Mouse (Mus musculus): Measurements from ENCODE around the gene Gpr39. TPM values are rescaled to one million over a fixed set of nuclear protein-coding genes. Genes with fewer than 3 reads are reported as not detected.

The Gpr39 gene
- polyA plus RNA-seq, 1 experiment: 7.6 TPM

- TF ChIP-seq CTCF (IDR thresholded peaks at IDR 0.05; ENCODE audit: control insufficient read depth, insufficient read depth, insufficient read length): no peak
- no peak for TF ChIP-seq MYOG (IDR thresholded peaks at IDR 0.05; ENCODE audit: control insufficient read depth, extremely low read depth, insufficient read length)
- TF ChIP-seq MYOD1 (IDR thresholded peaks at IDR 0.05; ENCODE audit: control insufficient read depth, insufficient read length, low read depth): no peak
- H3K79me2 ChIP-seq (ENCODE audit: control insufficient read depth, insufficient read depth): no peaks in the 10 kb centered on the region
- no peak overlapping the region for H3ac ChIP-seq (ENCODE audit: control insufficient read depth, insufficient read length, low read depth)
- no peaks in the 10 kb centered on the region for H3K27me3 ChIP-seq (ENCODE audit: control insufficient read depth, insufficient read depth, insufficient read length)
- no peaks in the 10 kb centered on the region for H3K36me3 ChIP-seq (ENCODE audit: control insufficient read depth, insufficient read depth)
- H3K79me3 ChIP-seq (ENCODE audit: low read depth): no peaks in the 10 kb centered on the region
- no peak overlapping the region for H3K4me3 ChIP-seq (ENCODE audit: insufficient read depth, poor library complexity, severe bottlenecking)
Measured at GRCm38 (mm10) chr1:125870056-125870455, 193.3 kb downstream of the Gpr39 start.

GRCm38 (mm10) chr1:125893158-125893557 lies 216.4 kb downstream of the Gpr39 start:
- Histone ChIP-seq H3K27me3 (ENCODE audit: control insufficient read depth, insufficient read depth, insufficient read length) (no peaks in the 10 kb centered on the region), H3K79me3 (ENCODE audit: low read depth) (no peaks in the 10 kb centered on the region), H3K36me3 (ENCODE audit: control insufficient read depth, insufficient read depth) (no peaks in the 10 kb centered on the region), H3K79me2 (ENCODE audit: control insufficient read depth, insufficient read depth) (no peaks in the 10 kb centered on the region), H3ac (ENCODE audit: control insufficient read depth, insufficient read length, low read depth) (no peak overlapping the region), H3K4me3 (ENCODE audit: insufficient read depth, poor library complexity, severe bottlenecking) (no peak overlapping the region)
- TF ChIP-seq CEBPB (IDR thresholded peaks at IDR 0.05; ENCODE audit: low read depth) (no peak), FOSL1 (IDR thresholded peaks at IDR 0.05; ENCODE audit: insufficient read depth, low read length, poor library complexity, severe bottlenecking) (no peak), MAX (IDR thresholded peaks at IDR 0.05) (no peak), CTCF (IDR thresholded peaks at IDR 0.05; ENCODE audit: control insufficient read depth, insufficient read depth, insufficient read length) (no peak), USF1 (IDR thresholded peaks at IDR 0.05; ENCODE audit: low read depth) (no peak), MYOG (IDR thresholded peaks at IDR 0.05; ENCODE audit: control insufficient read depth, extremely low read depth, insufficient read length) (no peak), MYOD1 (IDR thresholded peaks at IDR 0.05; ENCODE audit: control insufficient read depth, insufficient read length, low read depth) (no peak)

GRCm38 (mm10) chr1:125910211-125910870 lies 233.5 kb downstream of the Gpr39 start:
- H3K79me3 ChIP-seq (ENCODE audit: low read depth): no peaks in the 10 kb centered on the region
- H3K27me3 ChIP-seq (ENCODE audit: control insufficient read depth, insufficient read depth, insufficient read length): peaks cover 31% of the 10 kb centered on the region
- TF ChIP-seq CEBPB (IDR thresholded peaks at IDR 0.05; ENCODE audit: low read depth) (no peak), MYOD1 (IDR thresholded peaks at IDR 0.05; ENCODE audit: control insufficient read depth, insufficient read length, low read depth) (no peak)
- H3ac ChIP-seq (ENCODE audit: control insufficient read depth, insufficient read length, low read depth): no peak overlapping the region
- H3K79me2 ChIP-seq (ENCODE audit: control insufficient read depth, insufficient read depth): no peaks in the 10 kb centered on the region
- no peak overlapping the region for H3K4me3 ChIP-seq (ENCODE audit: insufficient read depth, poor library complexity, severe bottlenecking)
- no peaks in the 10 kb centered on the region for H3K36me3 ChIP-seq (ENCODE audit: control insufficient read depth, insufficient read depth)

GRCm38 (mm10) chr1:125910871-125911265 lies 234.1 kb downstream of the Gpr39 start:
- TF ChIP-seq CTCF (IDR thresholded peaks at IDR 0.05; ENCODE audit: control insufficient read depth, insufficient read depth, insufficient read length) (no peak), USF1 (IDR thresholded peaks at IDR 0.05; ENCODE audit: low read depth) (no peak), MYOG (IDR thresholded peaks at IDR 0.05; ENCODE audit: control insufficient read depth, extremely low read depth, insufficient read length) (no peak), CEBPB (IDR thresholded peaks at IDR 0.05; ENCODE audit: low read depth) (no peak), FOSL1 (IDR thresholded peaks at IDR 0.05; ENCODE audit: insufficient read depth, low read length, poor library complexity, severe bottlenecking) (no peak), MYOD1 (IDR thresholded peaks at IDR 0.05; ENCODE audit: control insufficient read depth, insufficient read length, low read depth) (no peak), MAX (IDR thresholded peaks at IDR 0.05) (no peak)
- H3ac ChIP-seq (ENCODE audit: control insufficient read depth, insufficient read length, low read depth): no peak overlapping the region
- H3K36me3 ChIP-seq (ENCODE audit: control insufficient read depth, insufficient read depth): no peaks in the 10 kb centered on the region
- no peak overlapping the region for H3K4me3 ChIP-seq (ENCODE audit: insufficient read depth, poor library complexity, severe bottlenecking)
- H3K79me3 ChIP-seq (ENCODE audit: low read depth): no peaks in the 10 kb centered on the region
- peaks cover 31% of the 10 kb centered on the region for H3K27me3 ChIP-seq (ENCODE audit: control insufficient read depth, insufficient read depth, insufficient read length)
- H3K79me2 ChIP-seq (ENCODE audit: control insufficient read depth, insufficient read depth): no peaks in the 10 kb centered on the region

- no peak for TF ChIP-seq USF1 (IDR thresholded peaks at IDR 0.05; ENCODE audit: low read depth)
- TF ChIP-seq MAX (IDR thresholded peaks at IDR 0.05): no peak
- no peak for TF ChIP-seq MYOG (IDR thresholded peaks at IDR 0.05; ENCODE audit: control insufficient read depth, extremely low read depth, insufficient read length)
- TF ChIP-seq CEBPB (IDR thresholded peaks at IDR 0.05; ENCODE audit: low read depth): no peak
- TF ChIP-seq CTCF (IDR thresholded peaks at IDR 0.05; ENCODE audit: control insufficient read depth, insufficient read depth, insufficient read length): no peak
- no peak for TF ChIP-seq FOSL1 (IDR thresholded peaks at IDR 0.05; ENCODE audit: insufficient read depth, low read length, poor library complexity, severe bottlenecking)
- no peak for TF ChIP-seq MYOD1 (IDR thresholded peaks at IDR 0.05; ENCODE audit: control insufficient read depth, insufficient read length, low read depth)
- Histone ChIP-seq H3K79me2 (ENCODE audit: control insufficient read depth, insufficient read depth) (no peaks in the 10 kb centered on the region), H3K27me3 (ENCODE audit: control insufficient read depth, insufficient read depth, insufficient read length) (peaks cover 31% of the 10 kb centered on the region), H3K79me3 (ENCODE audit: low read depth) (no peaks in the 10 kb centered on the region), H3K36me3 (ENCODE audit: control insufficient read depth, insufficient read depth) (no peaks in the 10 kb centered on the region), H3ac (ENCODE audit: control insufficient read depth, insufficient read length, low read depth) (no peak overlapping the region), H3K4me3 (ENCODE audit: insufficient read depth, poor library complexity, severe bottlenecking) (no peak overlapping the region)
Measured at GRCm38 (mm10) chr1:125911337-125911900, 234.6 kb downstream of the Gpr39 start.

GRCm38 (mm10) chr1:125911901-125912445 lies 235.2 kb downstream of the Gpr39 start:
- no peak overlapping the region for H3ac ChIP-seq (ENCODE audit: control insufficient read depth, insufficient read length, low read depth)
- peaks cover 31% of the 10 kb centered on the region for H3K27me3 ChIP-seq (ENCODE audit: control insufficient read depth, insufficient read depth, insufficient read length)
- no peaks in the 10 kb centered on the region for H3K36me3 ChIP-seq (ENCODE audit: control insufficient read depth, insufficient read depth)
- H3K4me3 ChIP-seq (ENCODE audit: insufficient read depth, poor library complexity, severe bottlenecking): no peak overlapping the region
- TF ChIP-seq MYOD1 (IDR thresholded peaks at IDR 0.05; ENCODE audit: control insufficient read depth, insufficient read length, low read depth): no peak
- no peak for TF ChIP-seq USF1 (IDR thresholded peaks at IDR 0.05; ENCODE audit: low read depth)
- no peak for TF ChIP-seq MYOG (IDR thresholded peaks at IDR 0.05; ENCODE audit: control insufficient read depth, extremely low read depth, insufficient read length)
- TF ChIP-seq MAX (IDR thresholded peaks at IDR 0.05): no peak
- TF ChIP-seq CTCF (IDR thresholded peaks at IDR 0.05; ENCODE audit: control insufficient read depth, insufficient read depth, insufficient read length): no peak
- no peak for TF ChIP-seq FOSL1 (IDR thresholded peaks at IDR 0.05; ENCODE audit: insufficient read depth, low read length, poor library complexity, severe bottlenecking)
- no peak for TF ChIP-seq CEBPB (IDR thresholded peaks at IDR 0.05; ENCODE audit: low read depth)
- H3K79me2 ChIP-seq (ENCODE audit: control insufficient read depth, insufficient read depth): no peaks in the 10 kb centered on the region
- H3K79me3 ChIP-seq (ENCODE audit: low read depth): no peaks in the 10 kb centered on the region
